Mouse (Mus musculus): ENCODE measurements around the gene Glcci1. TPM values are rescaled to one million over a fixed set of nuclear protein-coding genes. Genes with fewer than 3 reads are reported as not detected.

Gene Glcci1
- polyA plus RNA-seq, 1 experiment from 2014 or later: 7.4 TPM

DNA sequence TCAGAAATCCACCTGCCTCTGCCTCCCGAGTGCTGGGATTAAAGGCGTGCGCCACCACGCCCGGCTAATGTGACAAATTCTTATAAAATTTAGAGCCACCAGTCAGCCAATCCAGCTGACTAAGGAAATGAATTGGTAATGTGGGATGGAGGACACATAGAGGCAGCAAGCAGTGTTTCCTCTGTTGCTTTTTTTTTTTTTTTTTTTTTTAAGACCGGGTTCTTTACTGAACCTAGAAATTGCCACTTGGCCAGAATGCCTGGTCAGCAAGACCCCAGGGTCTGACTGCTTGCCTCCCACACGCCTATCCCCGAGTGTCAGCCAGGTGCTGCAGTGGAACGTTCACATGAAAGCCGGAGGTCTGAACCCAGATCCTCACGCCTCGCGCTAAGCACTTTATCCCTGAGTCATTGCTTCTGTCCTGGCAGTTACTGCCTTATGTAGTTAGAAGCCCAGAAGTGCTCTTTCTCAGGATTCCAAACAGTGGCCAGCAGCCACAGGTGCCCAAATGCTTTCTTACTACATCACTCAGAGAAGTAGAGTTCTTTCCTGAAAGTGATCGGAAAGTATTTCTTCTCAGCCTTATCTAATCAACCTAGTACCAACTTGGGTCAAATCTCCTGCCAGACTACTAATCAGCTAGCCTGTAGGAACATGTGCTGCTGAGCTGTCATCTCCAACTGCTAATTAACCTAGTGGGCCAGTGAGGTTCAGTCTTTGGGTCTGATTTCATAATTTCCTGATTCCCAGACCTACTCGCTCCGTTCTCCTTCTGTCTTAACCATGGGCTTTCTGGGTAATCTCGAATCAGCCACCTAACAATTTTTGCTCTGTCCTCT is 24.7 kb upstream of the Glcci1 start:
- H3K36me3 ChIP-seq: no peaks in the 10 kb centered on the region
- no peaks in the 10 kb centered on the region for H3K27me3 ChIP-seq
- H3K4me2 ChIP-seq: no peak overlapping the region
- no peak overlapping the region for H3K4me3 ChIP-seq
- no peak for ATAC-seq (ENCODE audit: low FRiP score, low read depth)
- no peak overlapping the region for H3K27ac ChIP-seq (replicated peaks)
- H3K9ac ChIP-seq: no peak overlapping the region
- H3K4me1 ChIP-seq (replicated peaks): peaks cover 8% of the 10 kb centered on the region; the same call in 1 of the 2 replicates
- H3K9me3 ChIP-seq: no peaks in the 10 kb centered on the region
- WGBS: 94% methylated on average over 17 of the region's 17 CpGs

DNA sequence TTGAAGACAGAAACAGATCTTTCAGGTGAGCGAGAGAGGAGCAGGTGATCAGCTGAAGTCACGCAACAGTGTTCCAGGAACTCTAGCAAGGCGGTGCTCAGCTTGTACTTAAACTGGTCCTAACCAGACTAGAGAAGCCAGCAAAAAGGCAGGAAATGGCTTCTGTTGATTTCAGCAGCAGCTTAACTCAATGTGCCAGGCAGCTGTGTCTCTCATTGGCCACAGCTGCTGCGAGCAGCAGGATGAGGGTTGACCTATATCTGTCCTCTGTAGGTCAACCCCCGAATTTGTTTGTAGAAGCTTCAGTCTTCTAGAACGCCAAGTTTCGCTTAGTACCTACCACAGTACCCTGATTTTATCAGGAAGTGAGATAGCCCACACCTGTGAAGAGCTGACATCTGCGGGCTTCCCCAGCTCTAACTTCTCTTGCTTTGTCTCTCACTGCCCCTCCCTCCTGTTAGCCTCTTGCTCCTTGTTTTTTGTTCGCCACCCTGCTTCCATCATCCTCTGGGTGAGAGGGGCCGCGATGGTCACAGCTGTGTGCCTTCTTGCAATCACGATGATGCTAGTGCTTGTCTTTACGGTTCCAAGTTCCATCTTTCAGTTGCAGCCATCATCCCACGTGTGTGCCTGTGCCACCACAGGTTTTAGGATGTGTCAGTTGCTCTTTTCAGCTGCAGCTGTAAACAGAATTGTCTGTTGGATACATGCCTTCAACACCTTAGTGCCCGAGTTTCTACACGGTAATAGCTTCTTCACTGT is 23.8 kb upstream of the Glcci1 start:
- H3K27me3 ChIP-seq: no peaks in the 10 kb centered on the region

GRCm38 (mm10) chr6:8486391-8487043 is 22.9 kb upstream of the Glcci1 start:
- Histone ChIP-seq H3K27me3 (no peaks in the 10 kb centered on the region), H3K4me1 (replicated peaks) (peaks cover 8% of the 10 kb centered on the region; the same call in 1 of the 2 replicates), H3K27ac (replicated peaks) (no peak overlapping the region), H3K4me2 (peak overlapping the region; percentile 17; the same call in 1 of the 2 replicates), H3K9ac (no peak overlapping the region), H3K36me3 (no peaks in the 10 kb centered on the region), H3K4me3 (no peak overlapping the region), H3K9me3 (no peaks in the 10 kb centered on the region)
- ATAC-seq (ENCODE audit: low FRiP score, low read depth): peak; percentile 48; the same call in 1 of the 2 replicates
- WGBS: 80% methylated on average over 17 of the region's 17 CpGs

More for the DNA sequence above, 23.8 kb upstream of the Glcci1 start:
- H3K9me3 ChIP-seq: no peaks in the 10 kb centered on the region
- H3K9ac ChIP-seq: no peak overlapping the region
- WGBS: 87% methylated on average over 16 of the region's 16 CpGs
- peaks cover 8% of the 10 kb centered on the region; the same call in 1 of the 2 replicates for H3K4me1 ChIP-seq (replicated peaks)
- no peak overlapping the region for H3K27ac ChIP-seq (replicated peaks)
- no peak overlapping the region for H3K4me3 ChIP-seq
- ATAC-seq (ENCODE audit: low FRiP score, low read depth): no peak
- no peak overlapping the region for H3K4me2 ChIP-seq
- no peaks in the 10 kb centered on the region for H3K36me3 ChIP-seq

- ATAC-seq (ENCODE audit: low FRiP score, low read depth): no peak
- 61% methylated on average over 20 of the region's 20 CpGs for WGBS
- no peak overlapping the region for H3K27ac ChIP-seq (replicated peaks)
These were observed 22.2 kb upstream of the Glcci1 start for GRCm38 (mm10) chr6:8487044-8487853.

DNA sequence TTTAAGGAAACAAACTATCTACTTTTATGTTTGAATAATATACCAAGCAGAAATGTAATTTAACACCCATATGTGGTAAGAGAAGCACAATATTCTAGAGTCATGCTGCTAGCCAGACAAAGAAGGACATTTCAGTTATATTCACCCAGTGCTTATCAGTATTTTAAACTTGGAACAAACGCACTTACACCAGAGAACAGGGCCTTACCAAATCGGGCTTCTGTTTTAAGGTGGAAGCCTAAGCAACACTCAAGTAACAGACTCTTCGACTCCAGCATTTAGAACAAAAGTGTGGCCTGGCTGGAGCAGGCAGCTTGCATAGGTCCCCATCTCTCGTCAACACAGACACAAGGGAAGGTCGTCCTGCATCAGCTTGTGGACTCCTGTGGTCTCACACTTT is 21.2 kb upstream of the Glcci1 start:
- WGBS: 74% methylated on average over 5 of the region's 5 CpGs
- Histone ChIP-seq H3K4me3 (no peak overlapping the region), H3K9ac (no peak overlapping the region), H3K27me3 (no peaks in the 10 kb centered on the region), H3K27ac (replicated peaks) (no peak overlapping the region), H3K4me1 (replicated peaks) (peaks cover 8% of the 10 kb centered on the region; the same call in 1 of the 2 replicates), H3K4me2 (no peak overlapping the region), H3K36me3 (no peaks in the 10 kb centered on the region), H3K9me3 (no peaks in the 10 kb centered on the region)
- no peak for ATAC-seq (ENCODE audit: low FRiP score, low read depth)

More at GRCm38 (mm10) chr6:8487044-8487853, 22.2 kb upstream of the Glcci1 start:
- H3K9me3 ChIP-seq: no peaks in the 10 kb centered on the region
- peak overlapping the region; percentile 17; the same call in 1 of the 2 replicates for H3K4me2 ChIP-seq
- no peak overlapping the region for H3K9ac ChIP-seq
- H3K4me3 ChIP-seq: no peak overlapping the region
- peaks cover 8% of the 10 kb centered on the region; the same call in 1 of the 2 replicates for H3K4me1 ChIP-seq (replicated peaks)
- H3K36me3 ChIP-seq: no peaks in the 10 kb centered on the region
- H3K27me3 ChIP-seq: no peaks in the 10 kb centered on the region

- Histone ChIP-seq H3K27me3 (no peaks in the 10 kb centered on the region), H3K36me3 (no peaks in the 10 kb centered on the region), H3K27ac (replicated peaks) (no peak overlapping the region), H3K4me3 (no peak overlapping the region), H3K4me1 (replicated peaks) (peaks cover 8% of the 10 kb centered on the region; the same call in 1 of the 2 replicates), H3K4me2 (no peak overlapping the region), H3K9ac (no peak overlapping the region), H3K9me3 (no peaks in the 10 kb centered on the region)
- WGBS: 70% methylated on average over 7 of the region's 7 CpGs
- ATAC-seq (ENCODE audit: low FRiP score, low read depth): no peak
These were observed 20.1 kb upstream of the Glcci1 start for GRCm38 (mm10) chr6:8489266-8489665.

DNA sequence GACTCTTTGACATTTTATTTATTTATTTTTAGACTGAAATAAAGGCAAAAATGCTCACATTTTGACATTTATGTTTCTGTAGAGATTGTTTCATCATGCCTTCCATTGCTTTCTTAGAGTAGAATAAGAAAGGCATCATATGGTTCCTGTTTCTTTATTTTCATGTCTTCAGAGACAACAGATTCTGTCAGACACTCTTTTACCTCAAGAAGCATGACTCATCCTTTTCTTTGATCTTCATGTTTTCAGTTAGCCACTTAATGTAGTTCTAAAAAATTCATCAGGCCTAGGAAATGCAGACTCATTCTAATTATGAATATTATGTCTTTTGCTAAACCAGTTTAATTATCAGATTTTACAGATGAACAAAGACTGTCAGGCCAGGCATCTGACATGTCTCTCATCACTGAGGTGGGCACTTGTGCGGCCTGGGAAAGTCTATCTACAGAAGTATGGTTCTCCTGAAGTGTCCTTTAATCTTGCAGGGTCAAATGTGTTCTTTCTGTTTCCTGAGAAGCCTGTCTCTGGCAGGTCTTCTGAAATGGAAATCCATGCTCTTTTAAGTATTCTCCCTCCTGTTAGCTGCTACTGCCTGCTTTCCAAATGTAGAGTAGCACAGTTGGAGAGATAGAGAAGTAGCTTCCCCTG is 19.3 kb upstream of the Glcci1 start:
- Histone ChIP-seq H3K9ac (no peak overlapping the region), H3K4me2 (no peak overlapping the region), H3K4me3 (no peak overlapping the region), H3K36me3 (no peaks in the 10 kb centered on the region), H3K27me3 (no peaks in the 10 kb centered on the region), H3K27ac (replicated peaks) (no peak overlapping the region), H3K4me1 (replicated peaks) (peaks cover 8% of the 10 kb centered on the region; the same call in 1 of the 2 replicates), H3K9me3 (no peaks in the 10 kb centered on the region)
- ATAC-seq (ENCODE audit: low FRiP score, low read depth): no peak
- WGBS: 81% methylated on average over 1 of the region's 1 CpGs

GRCm38 (mm10) chr6:8492248-8492647 is 17.2 kb upstream of the Glcci1 start:
- no peak overlapping the region for H3K4me2 ChIP-seq
- WGBS: 94% methylated on average over 3 of the region's 3 CpGs
- H3K27ac ChIP-seq (replicated peaks): no peak overlapping the region
- no peaks in the 10 kb centered on the region for H3K36me3 ChIP-seq
- no peaks in the 10 kb centered on the region for H3K9me3 ChIP-seq
- no peak overlapping the region for H3K4me3 ChIP-seq
- H3K27me3 ChIP-seq: no peaks in the 10 kb centered on the region
- no peak for ATAC-seq (ENCODE audit: low FRiP score, low read depth)
- no peak overlapping the region for H3K9ac ChIP-seq
- H3K4me1 ChIP-seq (replicated peaks): peaks cover 1% of the 10 kb centered on the region; the same call in 1 of the 2 replicates

- no peak overlapping the region for H3K27ac ChIP-seq (replicated peaks)
- WGBS: 90% methylated on average over 5 of the region's 5 CpGs
- ATAC-seq (ENCODE audit: low FRiP score, low read depth): no peak
- no peaks in the 10 kb centered on the region for H3K36me3 ChIP-seq
- H3K27me3 ChIP-seq: no peaks in the 10 kb centered on the region
- H3K4me1 ChIP-seq (replicated peaks): no peaks in the 10 kb centered on the region
- H3K4me2 ChIP-seq: no peak overlapping the region
- no peak overlapping the region for H3K9ac ChIP-seq
- no peak overlapping the region for H3K4me3 ChIP-seq
- H3K9me3 ChIP-seq: no peaks in the 10 kb centered on the region
These were observed 14.1 kb upstream of the Glcci1 start for GRCm38 (mm10) chr6:8495109-8495826.

DNA sequence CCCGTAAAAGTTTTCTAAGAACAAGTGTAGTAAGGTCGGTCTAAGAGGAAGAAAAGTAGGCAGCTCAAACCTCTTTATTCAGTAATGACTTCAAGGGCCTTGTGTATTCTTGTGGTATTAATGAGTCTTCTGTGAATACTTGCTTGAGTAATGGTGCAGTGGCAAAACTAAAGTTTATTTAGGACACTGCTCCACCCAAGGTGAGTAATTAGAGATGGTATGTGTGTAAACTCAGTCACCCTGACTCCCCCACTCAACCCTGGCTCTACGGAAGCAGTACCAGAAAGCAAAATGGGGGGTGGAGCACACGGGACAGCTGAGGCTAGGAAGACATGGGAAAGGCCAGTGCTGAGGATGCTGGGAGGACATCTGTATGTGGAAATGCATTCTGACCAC is 13.6 kb upstream of the Glcci1 start:
- Histone ChIP-seq H3K27me3 (no peaks in the 10 kb centered on the region), H3K4me1 (replicated peaks) (no peaks in the 10 kb centered on the region), H3K27ac (replicated peaks) (no peak overlapping the region), H3K9me3 (no peaks in the 10 kb centered on the region), H3K9ac (no peak overlapping the region), H3K4me2 (no peak overlapping the region), H3K4me3 (no peak overlapping the region), H3K36me3 (no peaks in the 10 kb centered on the region)
- no peak for ATAC-seq (ENCODE audit: low FRiP score, low read depth)
- 84% methylated on average over 4 of the region's 4 CpGs for WGBS

Measured in hindbrain, embryonic 15.5 days (tissue).